Comparison of ENCODE assay signal across 20 mouse cellular contexts in genomic region chr17:72839000-72839399, GRCm38 (mm10). TPM values are rescaled to one million over a fixed set of nuclear protein-coding genes. Genes with fewer than 3 reads are reported as not detected.
DNase-seq lines count a peak whose midpoint lies in the region; ATAC-seq and TF ChIP-seq lines count a peak whose summit lies in the region.
"Had no signal": no experiment of that assay in that cellular context is flagged by ENCODE, and none has a peak within 500 bp of the region (broad histone marks: within the 10 kb centered on the region; RNA-seq: fewer than 3 reads in every experiment).

No protein-coding gene starts in this region.

- H3K9ac ChIP-seq in liver, embryonic 12.5 days, result peak overlapping the region; percentile 98
- no peak overlapping the region for H3K9ac ChIP-seq in liver, embryonic 11.5 days (ENCODE audit: low read depth, low read length)
- H3K9ac ChIP-seq in MEL (ENCODE audit: control insufficient read depth, low read depth, low read length, poor library complexity, severe bottlenecking), result peak overlapping the region; percentile 96
- no peak overlapping the region for H3K9ac ChIP-seq in liver, postnatal 0 days (replicated peaks)
- H3K9ac ChIP-seq in kidney, embryonic 15.5 days, result no peak overlapping the region
- H3K9ac ChIP-seq: intestine, embryonic 15.5 days had no signal

- H3K9me3 ChIP-seq in liver, embryonic 12.5 days (replicated peaks), result no peaks in the 10 kb centered on the region
- H3K9me3 ChIP-seq in liver, embryonic 11.5 days (ENCODE audit: control insufficient read depth, low read length), result no peaks in the 10 kb centered on the region
- H3K9me3 ChIP-seq in MEL (replicated peaks; ENCODE audit: insufficient read depth, low read length), result no peaks in the 10 kb centered on the region
- H3K9me3 ChIP-seq in liver, postnatal 0 days (ENCODE audit: low read length), result no peaks in the 10 kb centered on the region
- no peaks in the 10 kb centered on the region for H3K9me3 ChIP-seq in kidney, embryonic 15.5 days (replicated peaks)
- H3K9me3 ChIP-seq: embryonic facial prominence, embryonic 13.5 days; heart, embryonic 15.5 days; hindbrain, embryonic 13.5 days; intestine, embryonic 15.5 days had no signal

- no peak for TF ChIP-seq CTCF in MEL (IDR thresholded peaks at IDR 0.05 in 2 of 3, conservative IDR thresholded peaks at IDR 0.05 in 1 of 3; ENCODE audit: control insufficient read depth in 1 of 3, insufficient read depth in 1 of 3, low read depth in 2 of 3, low read length in 3 of 3, poor library complexity in 1 of 3, severe bottlenecking in 1 of 3)
- no peak for TF ChIP-seq CTCF in embryonic fibroblast, embryonic 13.5 days (IDR thresholded peaks at IDR 0.05; ENCODE audit: borderline replicate concordance, insufficient read depth, low read length)
- no peak for TF ChIP-seq CTCF in liver, postnatal 0 days (IDR thresholded peaks at IDR 0.05; ENCODE audit: low read depth)

- H3K79me2 ChIP-seq in MEL (ENCODE audit: control insufficient read depth, insufficient read depth, low read length, poor library complexity), result peaks cover 13% of the 10 kb centered on the region

- 0 out of 4 replicates have a peak, but pooled peaks have one; percentile 27 to 41 for TF ChIP-seq EP300 in MEL (IDR thresholded peaks at IDR 0.05; ENCODE audit: low read depth in 1 of 2, low read length in 2 of 2)
- TF ChIP-seq EP300 in liver, postnatal 0 days (IDR thresholded peaks at IDR 0.05; ENCODE audit: low read depth), result no peak

- peaks cover 32% of the 10 kb centered on the region for H3K36me3 ChIP-seq in liver, embryonic 12.5 days
- no peaks in the 10 kb centered on the region for H3K36me3 ChIP-seq in liver, embryonic 11.5 days (ENCODE audit: control insufficient read depth, insufficient read depth, low read length)
- H3K36me3 ChIP-seq in MEL (ENCODE audit: control insufficient read depth in 1 of 2, insufficient read depth in 2 of 2, low read length in 2 of 2), result peaks cover 0 to 27% of the 10 kb centered on the region in 2 experiments; a peak in 3 of 4 replicates
- peaks cover 20% of the 10 kb centered on the region for H3K36me3 ChIP-seq in liver, postnatal 0 days (replicated peaks; ENCODE audit: insufficient read depth, low read length)
- no peaks in the 10 kb centered on the region for H3K36me3 ChIP-seq in kidney, embryonic 15.5 days
- H3K36me3 ChIP-seq: hindbrain, embryonic 13.5 days; intestine, embryonic 15.5 days had no signal

- ATAC-seq in liver, embryonic 12.5 days, result no peak
- no peak for ATAC-seq in liver, embryonic 11.5 days (replicated peaks; ENCODE audit: low FRiP score)
- no peak for ATAC-seq in liver, postnatal 0 days
- ATAC-seq in kidney, embryonic 15.5 days (replicated peaks; ENCODE audit: low FRiP score), result no peak
- ATAC-seq: intestine, embryonic 15.5 days had no signal

- no peak for TF ChIP-seq POLR2A in MEL (IDR thresholded peaks at IDR 0.05; ENCODE audit: control insufficient read depth in 1 of 2, insufficient read depth in 1 of 2, low read depth in 1 of 2, low read length in 2 of 2, poor library complexity in 1 of 2)
- no peak for TF ChIP-seq POLR2A in embryonic fibroblast, embryonic 13.5 days (IDR thresholded peaks at IDR 0.05; ENCODE audit: low read depth, low read length)

- H3K27ac ChIP-seq in liver, embryonic 12.5 days, result peak overlapping the region; percentile 88
- H3K27ac ChIP-seq in liver, embryonic 11.5 days (ENCODE audit: low read depth, low read length), result no peak overlapping the region
- H3K27ac ChIP-seq in MEL (ENCODE audit: control insufficient read depth, low read depth, low read length), result peak overlapping the region; percentile 54
- H3K27ac ChIP-seq in embryonic fibroblast, embryonic 13.5 days (ENCODE audit: insufficient read depth, low read length), result peak overlapping the region; percentile 65
- H3K27ac ChIP-seq in liver, postnatal 0 days (ENCODE audit: low read depth), result peak overlapping the region; percentile 100; the same call in 1 of the 2 replicates
- no peak overlapping the region for H3K27ac ChIP-seq in kidney, embryonic 15.5 days
- H3K27ac ChIP-seq: embryonic facial prominence, embryonic 13.5 days; heart, embryonic 15.5 days; hindbrain, embryonic 13.5 days; intestine, embryonic 15.5 days had no signal

- intact Hi-C loops in heart, postnatal 10 days (cut with DNase I), result no loop called here

- H3K4me3 ChIP-seq in liver, embryonic 12.5 days, result peak overlapping the region; percentile 93
- H3K4me3 ChIP-seq in liver, embryonic 11.5 days (ENCODE audit: low read depth, low read length), result no peak overlapping the region
- peak overlapping the region; percentile 22 to 96; a peak in 3 of 4 replicates for H3K4me3 ChIP-seq in MEL (ENCODE audit: control insufficient read depth in 1 of 2, insufficient read depth in 1 of 2, low read depth in 2 of 2, low read length in 2 of 2)
- no peak overlapping the region for H3K4me3 ChIP-seq in embryonic fibroblast, embryonic 13.5 days (ENCODE audit: insufficient read depth, low read length)
- H3K4me3 ChIP-seq in liver, postnatal 0 days (ENCODE audit: low read depth, low read length), result peak overlapping the region; percentile 90; the same call in 1 of the 2 replicates
- no peak overlapping the region for H3K4me3 ChIP-seq in kidney, embryonic 15.5 days (replicated peaks)
- H3K4me3 ChIP-seq: intestine, embryonic 15.5 days had no signal

- no peaks in the 10 kb centered on the region for H3K27me3 ChIP-seq in liver, embryonic 12.5 days (replicated peaks)
- H3K27me3 ChIP-seq in liver, embryonic 11.5 days (replicated peaks; ENCODE audit: control insufficient read depth, insufficient read depth, low read length), result no peaks in the 10 kb centered on the region
- no peaks in the 10 kb centered on the region for H3K27me3 ChIP-seq in MEL (ENCODE audit: control insufficient read depth in 1 of 2, insufficient read depth in 2 of 2, low read length in 2 of 2)
- H3K27me3 ChIP-seq in liver, postnatal 0 days (ENCODE audit: insufficient read depth, low read length), result no peaks in the 10 kb centered on the region
- H3K27me3 ChIP-seq in kidney, embryonic 15.5 days, result no peaks in the 10 kb centered on the region
- H3K27me3 ChIP-seq: embryonic facial prominence, embryonic 13.5 days; heart, embryonic 15.5 days; hindbrain, embryonic 13.5 days; intestine, embryonic 15.5 days had no signal

- WGBS in liver, embryonic 12.5 days (ENCODE audit: insufficient replicate concordance), result 70% methylated on average over 2 of the region's 2 CpGs
- 78% methylated on average over 2 of the region's 2 CpGs for WGBS in liver, embryonic 11.5 days
- WGBS in liver, postnatal 0 days (ENCODE audit: insufficient replicate concordance), result 68% methylated on average over 2 of the region's 2 CpGs
- 78% methylated on average over 2 of the region's 2 CpGs for WGBS in kidney, embryonic 15.5 days

- H3K4me1 ChIP-seq in liver, embryonic 12.5 days, result peaks cover 28% of the 10 kb centered on the region
- no peaks in the 10 kb centered on the region for H3K4me1 ChIP-seq in liver, embryonic 11.5 days (replicated peaks; ENCODE audit: control insufficient read depth, insufficient read depth, low read length)
- peaks cover 10 to 22% of the 10 kb centered on the region in 2 experiments for H3K4me1 ChIP-seq in MEL (ENCODE audit: control insufficient read depth in 1 of 2, insufficient read depth in 2 of 2, low read length in 2 of 2)
- H3K4me1 ChIP-seq in embryonic fibroblast, embryonic 13.5 days (ENCODE audit: control insufficient read depth, insufficient read depth, low read length), result peaks cover 6% of the 10 kb centered on the region
- H3K4me1 ChIP-seq in liver, postnatal 0 days (ENCODE audit: insufficient read depth), result peaks cover 7% of the 10 kb centered on the region
- peaks cover 19% of the 10 kb centered on the region for H3K4me1 ChIP-seq in kidney, embryonic 15.5 days

- no peak for TF ChIP-seq RAD21 in MEL (IDR thresholded peaks at IDR 0.05; ENCODE audit: low read depth, low read length)

- H3K4me2 ChIP-seq in liver, embryonic 12.5 days, result peak overlapping the region; percentile 96
- no peak overlapping the region for H3K4me2 ChIP-seq in liver, embryonic 11.5 days
- H3K4me2 ChIP-seq in liver, postnatal 0 days (ENCODE audit: low read depth, low read length), result peak overlapping the region; percentile 77
- H3K4me2 ChIP-seq in kidney, embryonic 15.5 days, result no peak overlapping the region

- DNase-seq in liver, embryonic 11.5 days (ENCODE audit: low spot score), result no peak
- peak; percentile 75 for DNase-seq in MEL (ENCODE audit: low read depth, low spot score)
- DNase-seq in liver, postnatal 0 days, result no peak
- DNase-seq in right cerebral cortex, postnatal 36 days (ENCODE audit: low spot score in 2 of 2), result no peak
- DNase-seq in heart, postnatal 10 days, result no peak
- DNase-seq: cerebellum, adult 11-12 months; gastrocnemius, postnatal 36 days; kidney, postnatal 14 days; layer of hippocampus, adult 9-11 months; lung, adult 18-20 months; lung, postnatal 36 days; midbrain, embryonic 14.5 days; thymus, postnatal 14 days had no signal

TF ChIP-seq in MEL, 35 proteins besides CTCF, POLR2A, EP300 and RAD21:
- TF ChIP-seq GABPA (IDR thresholded peaks at IDR 0.05; ENCODE audit: low read depth, low read length) (no peak), ZMIZ1 (IDR thresholded peaks at IDR 0.05; ENCODE audit: low read depth, low read length) (no peak), KAT2A (conservative IDR thresholded peaks at IDR 0.05; ENCODE audit: low read depth, low read length) (no peak), MAFK (IDR thresholded peaks at IDR 0.05; ENCODE audit: borderline replicate concordance, low read depth, low read length) (peak; percentile 76; the same call in 1 of the 2 replicates), SIN3A (IDR thresholded peaks at IDR 0.05; ENCODE audit: low read length) (0 out of 2 replicates have a peak, but pooled peaks have one; percentile 5), ZKSCAN1 (IDR thresholded peaks at IDR 0.05; ENCODE audit: low read depth, low read length) (no peak), ZC3H11A (IDR thresholded peaks at IDR 0.05; ENCODE audit: low read depth, low read length) (no peak), ETS1 (IDR thresholded peaks at IDR 0.05; ENCODE audit: low read depth, low read length) (peak; percentile 86), MXI1 (IDR thresholded peaks at IDR 0.05; ENCODE audit: low read depth, low read length) (peak; percentile 60), NRF1 (IDR thresholded peaks at IDR 0.05; ENCODE audit: insufficient read depth, low read depth, low read length, poor library complexity, severe bottlenecking) (no peak)

RNA-seq across cellular contexts. Expression of gene Ypel5, which starts 2.7 kb away (rescaled TPM):
- polyA plus RNA-seq in liver, embryonic 12.5 days (2016; fragmentation: Nextera tagmentation; extraction: Ambion mirVana), result 69.6 and 73.8 TPM in 2 replicates
- polyA plus RNA-seq in liver, embryonic 11.5 days (2014; fragmentation: Nextera tagmentation; extraction: Ambion mirVana), result 29.1 and 30.3 TPM in 2 replicates
- 9.2 and 12.6 TPM in 2 replicates for total RNA-seq in MEL (2012; rRNA removed)
- polyA plus RNA-seq in MEL (2012; ENCODE audit: insufficient read depth in 1 of 2, insufficient read length in 2 of 2, low read depth in 1 of 2, low replicate concordance in 2 of 2, missing spikeins in 1 of 2), result 10 to 100 TPM; 15.5 to 80.4 TPM
- polyA plus RNA-seq in embryonic fibroblast, embryonic 13.5 days (2011; ENCODE audit: insufficient read length, low read depth, missing spikeins), result 61.7 and 74.5 TPM in 2 replicates
- polyA plus RNA-seq in liver, postnatal 0 days (2015; fragmentation: Nextera tagmentation; extraction: Ambion mirVana), result 59.4 and 59.7 TPM in 2 replicates
- total RNA-seq in heart, postnatal 10 days (2021), result 10 to 100 TPM; 38.4 to 46.2 TPM
- polyA plus RNA-seq in kidney, embryonic 15.5 days (2015; fragmentation: Nextera tagmentation; extraction: Ambion mirVana), result 43.1 and 43.3 TPM in 2 replicates

Comparison
In these comparisons a context has a peak if more than half of its experiments do, and no peak if none do; other contexts are left out.
1. H3K27ac ChIP-seq: peak in liver, embryonic 12.5 days (single experiment), MEL (single experiment), embryonic fibroblast, embryonic 13.5 days (single experiment) and liver, postnatal 0 days (single experiment); none in liver, embryonic 11.5 days (single experiment) and kidney, embryonic 15.5 days (single experiment).
2. H3K4me2 ChIP-seq: peak in liver, embryonic 12.5 days (single experiment) and liver, postnatal 0 days (single experiment); none in liver, embryonic 11.5 days (single experiment) and kidney, embryonic 15.5 days (single experiment).
3. H3K4me3 ChIP-seq: peak in liver, embryonic 12.5 days (single experiment), MEL (2 of 2) and liver, postnatal 0 days (single experiment); none in liver, embryonic 11.5 days (single experiment), embryonic fibroblast, embryonic 13.5 days (single experiment) and kidney, embryonic 15.5 days (single experiment).
4. H3K9ac ChIP-seq: peak in liver, embryonic 12.5 days (single experiment) and MEL (single experiment); none in liver, embryonic 11.5 days (single experiment), liver, postnatal 0 days (single experiment) and kidney, embryonic 15.5 days (single experiment).